Mouse (Mus musculus) E14TG2a.4 (cell line): Measurements from ENCODE around the gene BC048562.

Experiments
- CTCF ChIP-seq: conservative IDR thresholded peaks from 2 replicates; pipeline ENCODE4 v1.5.1; 2014; ENCODE audit warnings: low read length
- NANOG ChIP-seq: IDR thresholded peaks from 2 replicates; pipeline ENCODE4 v1.6.1; 2014; ENCODE audit warnings: borderline replicate concordance, low read length, mixed read lengths
- POU5F1 ChIP-seq: IDR thresholded peaks from 2 replicates; pipeline ENCODE4 v1.6.1; 2014; ENCODE audit warnings: low read length, borderline replicate concordance

DNA sequence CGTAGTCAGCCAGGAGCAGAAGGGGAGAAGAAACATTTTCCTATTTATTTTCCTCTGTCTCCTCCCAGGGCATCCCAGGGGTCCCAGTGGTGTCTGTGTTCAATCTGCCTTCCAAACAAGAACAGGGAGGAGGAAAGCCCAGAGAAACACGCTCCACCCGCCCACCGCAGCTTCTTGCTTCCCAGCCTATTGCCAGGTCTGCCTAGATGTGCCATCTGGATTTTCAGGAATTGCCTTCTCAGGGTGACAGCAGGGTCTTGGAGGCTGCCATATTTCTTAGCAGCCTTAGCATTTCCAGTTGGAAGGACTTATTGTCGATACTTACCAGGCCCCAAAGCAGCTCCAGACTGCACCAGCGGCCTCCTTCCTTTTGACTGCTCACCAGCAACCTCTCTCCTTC lies 2.9 kb downstream of the BC048562 start:
- TF ChIP-seq CTCF (no peak), NANOG (no peak), POU5F1 (no peak)
